Mouse (Mus musculus): ENCODE data around the gene Cul7.

DNA sequence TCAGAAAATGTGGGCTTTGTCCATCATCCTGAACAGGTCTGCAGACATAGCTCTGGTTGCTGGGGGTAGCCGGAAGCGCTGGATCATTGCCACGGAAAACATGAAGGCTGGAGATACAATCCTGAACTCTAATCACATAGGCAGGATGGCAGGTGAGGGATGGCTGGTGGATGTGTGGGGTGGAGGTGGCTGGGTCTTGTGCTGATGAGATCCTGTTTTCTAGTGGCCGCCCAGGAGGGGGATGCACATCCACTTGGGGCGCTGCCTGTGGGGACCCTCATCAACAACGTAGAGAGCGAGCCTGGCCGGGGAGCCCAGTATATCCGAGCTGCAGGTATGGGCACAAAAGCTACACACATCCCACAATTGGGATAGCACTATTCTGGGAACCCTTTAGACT is 1.7 kb upstream of the Cul7 start:
- TF ChIP-seq MAX (IDR thresholded peaks at IDR 0.05; ENCODE audit: low read depth), result no peak
- no peak for TF ChIP-seq POLR2A (IDR thresholded peaks at IDR 0.05; ENCODE audit: insufficient read length, low read depth)
- no peak for TF ChIP-seq USF1 (IDR thresholded peaks at IDR 0.05; ENCODE audit: low read depth)
- TF ChIP-seq POLR2AphosphoS2 (IDR thresholded peaks at IDR 0.05; ENCODE audit: insufficient read length, low read depth), result no peak
- no peak for TF ChIP-seq CEBPB (IDR thresholded peaks at IDR 0.05; ENCODE audit: insufficient read depth, poor library complexity, severe bottlenecking)
- no peak for TF ChIP-seq TCF12 (IDR thresholded peaks at IDR 0.05; ENCODE audit: insufficient read depth, poor library complexity, severe bottlenecking)
- no peak for TF ChIP-seq MYOG (IDR thresholded peaks at IDR 0.05; ENCODE audit: control insufficient read depth in 1 of 3, insufficient read depth in 1 of 3, insufficient read length in 2 of 3, low read depth in 2 of 3)
- TF ChIP-seq MYOD1 (IDR thresholded peaks at IDR 0.05; ENCODE audit: control insufficient read depth in 1 of 3, insufficient read length in 2 of 3, low read depth in 2 of 3), result no peak
- no peak for TF ChIP-seq TCF3 (IDR thresholded peaks at IDR 0.05; ENCODE audit: insufficient read length, low read depth)
- no peak for TF ChIP-seq REST (IDR thresholded peaks at IDR 0.05; ENCODE audit: insufficient read depth, insufficient read length)
